ENCODE assay signal across 11 mouse cellular contexts in genomic region chr3:105372371-105372828, GRCm38 (mm10).
DNase-seq lines count a peak whose midpoint lies in the region; ATAC-seq lines count a peak whose summit lies in the region.
"Had no signal": no experiment of that assay in that cellular context is flagged by ENCODE, and none has a peak within 500 bp of the region (broad histone marks: within the 10 kb centered on the region; RNA-seq: fewer than 3 reads in every experiment).

No protein-coding gene starts in this region.

- peaks cover 34% of the 10 kb centered on the region for H3K4me1 ChIP-seq in kidney, embryonic 15.5 days
- peaks cover 12% of the 10 kb centered on the region; the same call in 1 of the 2 replicates for H3K4me1 ChIP-seq in midbrain, embryonic 13.5 days (replicated peaks)

- H3K9ac ChIP-seq in kidney, embryonic 15.5 days, result no peak overlapping the region
- H3K9ac ChIP-seq in midbrain, embryonic 13.5 days (replicated peaks), result no peak overlapping the region

- ATAC-seq in cerebellum, adult (ENCODE audit: insufficient number of reproducible peaks, low FRiP score, low TSS enrichment), result peak; percentile 26; the same call in 1 of the 2 replicates
- ATAC-seq in kidney, embryonic 15.5 days (replicated peaks; ENCODE audit: low FRiP score), result peak; percentile 85
- ATAC-seq in midbrain, embryonic 13.5 days, result peak; percentile 53
- ATAC-seq: lung, postnatal 0 days had no signal

- H3K9me3 ChIP-seq in kidney, embryonic 15.5 days (replicated peaks), result no peaks in the 10 kb centered on the region
- H3K9me3 ChIP-seq in midbrain, embryonic 13.5 days, result no peaks in the 10 kb centered on the region

- H3K27ac ChIP-seq in kidney, embryonic 15.5 days, result peak overlapping the region; percentile 48
- no peak overlapping the region for H3K27ac ChIP-seq in midbrain, embryonic 13.5 days
- H3K27ac ChIP-seq: heart, adult 2 months had no signal

- no peaks in the 10 kb centered on the region for H3K36me3 ChIP-seq in kidney, embryonic 15.5 days
- H3K36me3 ChIP-seq in midbrain, embryonic 13.5 days, result no peaks in the 10 kb centered on the region

- WGBS in kidney, embryonic 15.5 days, result 42% methylated on average over 6 of the region's 6 CpGs
- WGBS in midbrain, embryonic 13.5 days, result 14% methylated on average over 6 of the region's 6 CpGs

- H3K27me3 ChIP-seq in kidney, embryonic 15.5 days, result no peaks in the 10 kb centered on the region
- no peaks in the 10 kb centered on the region for H3K27me3 ChIP-seq in midbrain, embryonic 13.5 days

- H3K4me3 ChIP-seq in kidney, embryonic 15.5 days (replicated peaks), result no peak overlapping the region
- no peak overlapping the region for H3K4me3 ChIP-seq in midbrain, embryonic 13.5 days (replicated peaks)
- H3K4me3 ChIP-seq: heart, adult 2 months had no signal

- no peak overlapping the region for H3K4me2 ChIP-seq in kidney, embryonic 15.5 days
- no peak overlapping the region for H3K4me2 ChIP-seq in midbrain, embryonic 13.5 days (replicated peaks)

- no peak for DNase-seq in cerebellum, postnatal 4 days (ENCODE audit: low spot score in 2 of 2)
- no peak for DNase-seq in kidney, adult 11 months
- peak; percentile 54 to 57 for DNase-seq in cerebellum, postnatal 10 days
- DNase-seq in right cerebral cortex, postnatal 10 days (ENCODE audit: low spot score in 2 of 2), result no peak
- DNase-seq in spleen, postnatal 36 days (ENCODE audit: low spot score in 2 of 2), result no peak
- DNase-seq: heart, adult 2 months; heart, postnatal 36 days had no signal

Comparison
In these comparisons a context has a peak if more than half of its experiments do, and no peak if none do; other contexts are left out.
1. DNase-seq: peak in cerebellum, postnatal 10 days (2 of 2); none in cerebellum, postnatal 4 days (0 of 2), kidney, adult 11 months (single experiment), right cerebral cortex, postnatal 10 days (0 of 2) and spleen, postnatal 36 days (0 of 2).
2. ATAC-seq: peak in every context shown above with its lines; median percentile 85 in kidney, embryonic 15.5 days; 53 in midbrain, embryonic 13.5 days; 26 in cerebellum, adult.